Comparison of ENCODE assay signal across 10 mouse cellular contexts in the genomic region with DNA sequence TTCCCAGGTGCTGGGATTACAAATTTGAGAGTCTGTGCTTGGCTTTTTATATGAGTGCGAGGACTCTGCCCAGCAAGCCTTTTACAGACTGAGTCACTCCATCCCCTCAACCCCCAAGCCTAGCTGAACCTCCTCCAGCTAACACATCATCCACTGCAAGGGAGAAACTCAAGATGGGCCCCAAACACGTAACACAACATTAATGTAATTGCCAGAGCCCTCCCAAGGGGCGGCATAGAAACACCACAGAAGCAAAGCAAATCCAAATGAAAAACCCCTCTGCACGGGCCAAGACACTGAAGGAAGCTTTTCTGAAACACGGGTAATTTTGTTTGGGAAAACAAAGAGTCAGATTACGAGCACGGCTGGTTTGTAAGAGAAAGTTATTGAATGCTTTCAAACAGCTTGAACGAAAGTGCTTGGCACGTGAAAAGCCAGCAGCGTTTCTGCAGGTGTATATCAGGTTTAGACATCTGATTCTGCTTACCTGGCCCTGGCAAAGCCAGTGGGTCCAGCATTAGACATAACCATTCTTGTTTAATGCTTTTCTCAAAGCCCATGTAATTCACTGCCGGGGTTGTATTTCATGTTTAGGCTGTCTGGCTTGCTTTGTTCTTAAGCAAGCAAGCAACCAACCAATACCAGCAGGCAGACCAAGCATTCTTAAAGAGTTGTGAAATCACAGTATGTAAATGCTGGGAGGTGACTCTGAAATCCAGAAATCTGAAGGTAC.
DNase-seq lines count a peak whose midpoint lies in the region; ATAC-seq and TF ChIP-seq lines count a peak whose summit lies in the region.
"Had no signal": no experiment of that assay in that cellular context is flagged by ENCODE, and none has a peak within 500 bp of the region (broad histone marks: within the 10 kb centered on the region; RNA-seq: fewer than 3 reads in every experiment).

No protein-coding gene starts in this region.

- DNase-seq in heart, adult 11 months: peak; percentile 94
- DNase-seq in lung, postnatal 10 days: no peak
- peak; percentile 77 for DNase-seq in fat pad, adult 2 months (ENCODE audit: extremely low read depth, low read depth, low spot score)
- no peak for DNase-seq in Muller cell, postnatal 12 days (ENCODE audit: inconsistent ontology term)
- DNase-seq: kidney, postnatal 4 days; liver had no signal

- WGBS in heart, embryonic 12.5 days: 66% methylated on average over 11 of the region's 11 CpGs
- WGBS in lung, embryonic 15.5 days: 39% methylated on average over 11 of the region's 11 CpGs

- H3K9me3 ChIP-seq in heart, embryonic 12.5 days (replicated peaks): no peaks in the 10 kb centered on the region
- no peaks in the 10 kb centered on the region for H3K9me3 ChIP-seq in lung, embryonic 15.5 days

- H3ac ChIP-seq in myocyte (ENCODE audit: control insufficient read depth, insufficient read length): no peak overlapping the region

- H3K4me1 ChIP-seq in heart, embryonic 12.5 days (replicated peaks): peaks cover 20% of the 10 kb centered on the region
- H3K4me1 ChIP-seq in lung, embryonic 15.5 days: peaks cover 51% of the 10 kb centered on the region

- ATAC-seq in heart, embryonic 12.5 days (ENCODE audit: insufficient number of reproducible peaks, low FRiP score): no peak
- no peak for ATAC-seq in lung, embryonic 15.5 days (ENCODE audit: borderline replicate concordance, extremely low read depth, low FRiP score, low TSS enrichment)
- no peak for ATAC-seq in activated CD4-positive, CD25-positive, alpha-beta regulatory T cell, adult 4 months

- H3K36me3 ChIP-seq in heart, embryonic 12.5 days: no peaks in the 10 kb centered on the region
- H3K36me3 ChIP-seq in lung, embryonic 15.5 days: no peaks in the 10 kb centered on the region
- no peaks in the 10 kb centered on the region for H3K36me3 ChIP-seq in myocyte (ENCODE audit: control insufficient read depth, insufficient read depth)

- H3K9ac ChIP-seq in heart, embryonic 12.5 days: no peak overlapping the region
- H3K9ac ChIP-seq in lung, embryonic 15.5 days: no peak overlapping the region

- H3K79me2 ChIP-seq in myocyte (ENCODE audit: control insufficient read depth, insufficient read depth): no peaks in the 10 kb centered on the region

- no peak overlapping the region for H3K4me3 ChIP-seq in heart, embryonic 12.5 days
- H3K4me3 ChIP-seq in lung, embryonic 15.5 days: no peak overlapping the region
- H3K4me3 ChIP-seq in myocyte: no peak overlapping the region

- TF ChIP-seq POLR2A in myocyte (IDR thresholded peaks at IDR 0.05; ENCODE audit: insufficient read length, low read depth): no peak

- H3K4me2 ChIP-seq in heart, embryonic 12.5 days: no peak overlapping the region
- H3K4me2 ChIP-seq in lung, embryonic 15.5 days: no peak overlapping the region
- H3K4me2 ChIP-seq in myocyte (ENCODE audit: low read depth): peak overlapping the region; percentile 45

- H3K27me3 ChIP-seq in heart, embryonic 12.5 days (replicated peaks): no peaks in the 10 kb centered on the region
- no peaks in the 10 kb centered on the region for H3K27me3 ChIP-seq in lung, embryonic 15.5 days
- H3K27me3 ChIP-seq in myocyte (ENCODE audit: control insufficient read depth, insufficient read depth, insufficient read length): no peaks in the 10 kb centered on the region

- H3K27ac ChIP-seq in heart, embryonic 12.5 days (ENCODE audit: poor library complexity, severe bottlenecking): no peak overlapping the region
- H3K27ac ChIP-seq in lung, embryonic 15.5 days: peak overlapping the region; percentile 79

TF ChIP-seq in myocyte, 11 proteins besides CTCF, POLR2A, EP300 and RAD21:
- TF ChIP-seq MAX (IDR thresholded peaks at IDR 0.05; ENCODE audit: low read depth): no peak
- TF ChIP-seq USF1 (IDR thresholded peaks at IDR 0.05; ENCODE audit: low read depth): no peak
- TF ChIP-seq SRF (IDR thresholded peaks at IDR 0.05; ENCODE audit: control insufficient read depth, insufficient read length, low read depth): no peak
- TF ChIP-seq CEBPB (IDR thresholded peaks at IDR 0.05; ENCODE audit: insufficient read depth, poor library complexity, severe bottlenecking): peak; percentile 52; the same call in 1 of the 2 replicates

Comparison
In these comparisons a context has a peak if more than half of its experiments do, and no peak if none do; other contexts are left out.
1. DNase-seq: peak in heart, adult 11 months (single experiment) and fat pad, adult 2 months (single experiment); none in lung, postnatal 10 days (single experiment) and Muller cell, postnatal 12 days (single experiment).